Mouse (Mus musculus) large intestine, adult 2 months (tissue): ENCODE measurements around the gene Jrkl. TPM values are rescaled to one million over a fixed set of nuclear protein-coding genes. Genes with fewer than 3 reads are reported as not detected.

Experiments used
- DNase-seq: peaks from one replicate; pipeline ENCODE4 v3.0.0-alpha.2; 2012; ENCODE audit warnings: low read depth, low spot score
- WGBS: fragments of 180-500 bp; shearing (Covaris S2); methylation state at CpG from one replicate; pipeline ENCODE4 v1.1.7; 2018; 5-methylcytosine and 5-hydroxymethylcytosine counted together
- polyA plus RNA-seq: library from polyadenylated mRNA; depleted of rRNA; stranded (reverse); fragments of >200 nt; gene quantifications from 2 replicates; pipeline ENCODE4 v1.2.3, GENCODE M21; 2012; rRNA removed

The Jrkl gene
- 0.97 and 1.2 TPM in 2 replicates for polyA plus RNA-seq

- 3% methylated on average over 10 of the region's 10 CpGs for WGBS
Measured at GRCm38 (mm10) chr9:13245481-13245880, at the start of gene Jrkl. Gene Jrkl, minus strand, starts transcription at chr9:13245829.

GRCm38 (mm10) chr9:13287482-13287881 is 41.9 kb upstream of the Jrkl start:
- DNase-seq, result no peak
- WGBS, result 39% methylated on average over 2 of the region's 2 CpGs

More at GRCm38 (mm10) chr9:13245481-13245880, at the start of gene Jrkl:
- peak; percentile 35 for DNase-seq

GRCm38 (mm10) chr9:13273219-13273618 is 27.6 kb upstream of the Jrkl start:
- 88% methylated on average over 1 of the region's 1 CpGs for WGBS

DNA sequence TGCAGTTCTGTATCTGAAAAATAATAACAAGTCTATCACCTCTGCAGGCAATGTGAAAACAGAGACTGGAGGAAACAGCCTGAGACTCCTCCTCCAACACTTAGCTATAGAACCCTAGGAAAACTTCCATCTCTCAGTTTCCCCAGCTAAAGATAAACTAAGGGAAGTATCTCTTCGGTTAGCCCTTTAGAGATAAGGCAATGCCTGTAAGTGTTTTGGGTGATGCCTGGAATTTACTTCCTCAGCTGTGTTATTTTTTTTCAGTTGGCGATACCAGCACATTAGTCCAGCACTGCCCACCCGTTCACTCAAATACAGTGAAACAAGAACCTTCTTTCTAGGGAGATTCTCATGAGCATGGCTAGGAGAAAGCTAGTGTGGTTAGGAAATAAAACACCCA is 15.4 kb upstream of the Jrkl start:
- WGBS, result 87% methylated on average over 3 of the region's 3 CpGs

More at GRCm38 (mm10) chr9:13273219-13273618, 27.6 kb upstream of the Jrkl start:
- DNase-seq, result no peak

GRCm38 (mm10) chr9:13258173-13258572 is 12.5 kb upstream of the Jrkl start:
- DNase-seq, result no peak
- 87% methylated on average over 2 of the region's 2 CpGs for WGBS

More for the DNA sequence above, 15.4 kb upstream of the Jrkl start:
- DNase-seq, result no peak

DNA sequence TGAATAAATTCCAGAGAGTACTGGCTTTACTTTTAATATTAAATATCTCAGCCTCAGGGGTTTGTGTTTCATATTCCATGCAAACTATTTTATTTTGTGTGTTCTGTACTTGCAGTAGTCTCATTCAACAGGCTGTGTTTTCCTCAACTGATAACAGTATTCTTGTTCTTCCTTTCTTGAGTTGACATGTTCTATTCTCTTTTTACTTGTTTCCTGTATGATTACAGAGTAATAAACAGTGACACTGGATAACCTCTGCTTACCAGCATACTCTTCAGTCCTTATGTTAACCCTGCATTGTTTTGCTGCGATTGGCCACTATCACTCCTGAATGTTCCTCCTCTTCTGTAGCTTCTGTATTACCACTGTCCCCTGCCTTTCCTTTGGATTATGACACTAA is 11.1 kb upstream of the Jrkl start:
- no peak for DNase-seq
- WGBS, result 98% methylated on average over 1 of the region's 1 CpGs

- DNase-seq, result no peak
- WGBS, result 60% methylated on average over 2 of the region's 2 CpGs
Measured at GRCm38 (mm10) chr9:13251251-13251650, 5.6 kb upstream of the Jrkl start.

GRCm38 (mm10) chr9:13248104-13248503 is 2.5 kb upstream of the Jrkl start:
- no peak for DNase-seq

DNA sequence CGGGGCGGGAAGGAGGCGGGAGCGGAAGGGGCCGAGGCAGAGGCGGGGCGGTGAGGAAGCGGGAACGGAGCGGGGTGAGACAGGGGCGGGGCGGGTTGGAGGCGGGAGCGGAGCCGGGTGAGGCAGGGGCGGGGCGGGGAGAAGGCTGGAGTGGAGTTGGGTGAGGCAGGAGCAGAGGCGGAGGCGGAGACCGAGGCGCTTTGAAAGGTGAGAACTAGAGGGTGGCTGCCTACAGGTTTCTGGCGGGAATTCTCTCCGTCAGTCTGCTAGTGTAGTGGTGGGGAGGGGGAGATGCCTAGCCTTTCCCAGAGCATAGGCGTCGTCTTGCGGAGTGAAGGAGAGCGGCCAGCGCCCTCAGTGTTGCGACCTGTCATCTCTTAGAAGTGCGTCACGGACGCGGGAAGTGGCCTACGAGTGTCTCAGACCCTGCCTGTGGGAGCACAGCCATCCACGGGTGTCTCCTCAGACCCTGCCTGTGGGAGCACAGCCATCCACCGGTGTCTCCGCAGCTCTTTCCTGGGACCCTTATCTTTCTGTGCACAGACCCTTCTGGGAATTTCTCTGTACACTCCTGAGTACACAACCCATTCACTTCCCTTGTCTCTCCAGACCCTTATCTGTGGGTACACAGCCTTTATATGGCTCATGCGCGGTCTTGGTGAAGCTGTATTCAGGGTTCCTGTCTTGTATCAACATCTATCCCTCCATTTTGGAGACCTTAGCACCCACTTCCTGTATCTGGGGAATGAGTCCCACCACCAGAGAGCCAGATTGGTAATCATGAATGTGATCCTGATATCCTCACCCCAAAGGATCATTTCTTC is 1.4 kb upstream of the Jrkl start, which contains the start of gene Ccdc82:
Gene Ccdc82 (plus strand): TSS at position 141 of the 824 bp plus-strand sequence.
- under 1% methylated on average over 35 of the region's 39 CpGs for WGBS
- peak; percentile 59 for DNase-seq

More at GRCm38 (mm10) chr9:13248104-13248503, 2.5 kb upstream of the Jrkl start:
- 93% methylated on average over 4 of the region's 4 CpGs for WGBS

- DNase-seq, result no peak
Measured at GRCm38 (mm10) chr9:13242321-13242720, 3.3 kb downstream of the Jrkl start.

DNA sequence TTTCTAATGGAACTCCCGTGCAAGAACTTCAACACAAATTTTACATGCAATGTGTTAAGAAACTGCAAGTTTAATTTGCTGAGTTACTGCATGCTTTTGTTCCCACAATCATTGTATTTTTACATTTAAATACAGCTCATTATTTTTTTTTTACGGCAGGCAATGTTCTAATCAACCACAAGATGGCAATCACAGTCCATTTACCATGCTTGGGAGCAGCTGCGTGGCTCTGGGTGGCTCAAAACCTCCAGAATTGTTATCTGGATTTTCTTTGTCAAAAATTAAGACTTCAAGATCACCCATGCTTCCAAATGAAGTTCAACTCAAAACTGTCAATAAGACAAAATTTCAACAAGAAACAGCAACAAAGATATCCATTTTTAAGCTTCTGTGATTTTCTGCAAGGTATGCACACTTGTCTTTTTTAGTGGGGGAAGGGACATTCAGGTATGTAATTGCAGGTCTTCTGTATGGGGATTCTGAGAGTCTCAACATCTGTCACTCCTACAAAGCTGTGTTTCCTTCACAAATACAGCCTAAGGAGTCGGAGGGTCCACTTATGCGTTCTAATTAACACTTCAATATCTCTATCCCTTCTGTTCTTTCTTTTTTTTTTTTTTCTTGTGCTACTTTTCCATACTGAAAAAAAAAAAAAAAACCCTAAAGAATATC is 13.9 kb downstream of the Jrkl start:
- WGBS, result 17% methylated on average over 5 of the region's 5 CpGs
- no peak for DNase-seq

GRCm38 (mm10) chr9:13230553-13230952 is 15.1 kb downstream of the Jrkl start:
- 6% methylated on average over 4 of the region's 4 CpGs for WGBS
- DNase-seq, result no peak

DNA sequence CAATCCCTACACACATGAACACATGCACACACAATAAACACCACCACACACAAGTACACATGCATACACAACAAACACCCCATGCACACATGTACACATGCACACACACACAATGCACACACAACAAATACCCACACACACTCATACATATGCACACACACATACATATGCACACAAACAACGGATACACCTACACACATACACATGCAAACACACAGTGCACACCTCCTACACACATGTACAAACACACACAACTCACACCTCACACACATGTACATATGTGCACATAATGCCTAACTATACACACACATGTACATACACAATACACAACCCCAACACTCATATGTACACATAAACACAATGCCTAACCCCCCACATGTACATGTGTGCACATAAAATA is 19.8 kb downstream of the Jrkl start:
- 81% methylated on average over 1 of the region's 1 CpGs for WGBS

DNA sequence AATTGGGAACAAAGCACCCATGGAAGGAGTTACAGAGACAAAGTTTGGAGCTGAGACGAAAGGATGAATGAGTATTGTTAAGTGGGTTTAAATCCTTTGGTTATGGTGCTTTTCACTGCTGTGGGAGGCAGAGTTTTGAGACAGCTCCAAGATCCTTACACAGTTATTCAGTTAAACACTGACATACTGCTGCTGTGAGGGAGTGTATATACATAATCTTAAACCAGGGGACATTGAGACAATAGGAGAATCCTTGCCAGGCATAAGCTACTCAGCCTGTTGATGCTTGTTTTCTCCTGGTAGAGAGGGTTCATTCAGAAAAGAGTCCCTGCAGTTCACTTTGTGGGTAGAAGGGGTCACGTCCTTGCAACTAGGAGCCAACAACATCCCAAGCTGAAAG is 39.3 kb downstream of the Jrkl start:
- WGBS, result 63% methylated on average over 2 of the region's 2 CpGs
- DNase-seq, result no peak

More for the DNA sequence above, 19.8 kb downstream of the Jrkl start:
- DNase-seq, result no peak

DNA sequence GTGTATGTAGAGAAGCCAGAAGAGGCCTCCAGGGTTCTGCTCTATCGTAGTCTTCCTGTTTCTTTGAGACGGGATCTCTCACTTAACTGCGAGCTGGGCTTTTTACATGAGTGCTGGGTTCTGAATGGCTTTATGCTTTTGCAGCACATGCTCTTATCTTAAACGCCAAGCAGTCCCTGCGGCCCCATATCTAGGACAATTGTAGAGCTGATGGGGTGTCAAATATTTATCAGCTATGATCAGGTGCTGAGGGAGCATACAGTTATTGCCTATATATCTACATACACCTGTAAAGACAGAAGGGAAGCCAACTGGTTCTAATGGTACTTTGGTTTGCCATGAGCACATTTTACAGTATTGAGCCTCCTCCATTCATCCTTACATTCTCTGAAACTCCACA is 41.9 kb downstream of the Jrkl start:
- DNase-seq, result no peak
- 80% methylated on average over 5 of the region's 5 CpGs for WGBS

- no peak for DNase-seq
- 28% methylated on average over 1 of the region's 1 CpGs for WGBS
Measured at GRCm38 (mm10) chr9:13203109-13203508, 42.5 kb downstream of the Jrkl start.

- 22% methylated on average over 3 of the region's 3 CpGs for WGBS
- no peak for DNase-seq
Measured at GRCm38 (mm10) chr9:13200079-13200478, 45.5 kb downstream of the Jrkl start.

GRCm38 (mm10) chr9:13195762-13196161 is 49.9 kb downstream of the Jrkl start:
- 11% methylated on average over 7 of the region's 7 CpGs for WGBS
- DNase-seq, result peak; percentile 2

DNA sequence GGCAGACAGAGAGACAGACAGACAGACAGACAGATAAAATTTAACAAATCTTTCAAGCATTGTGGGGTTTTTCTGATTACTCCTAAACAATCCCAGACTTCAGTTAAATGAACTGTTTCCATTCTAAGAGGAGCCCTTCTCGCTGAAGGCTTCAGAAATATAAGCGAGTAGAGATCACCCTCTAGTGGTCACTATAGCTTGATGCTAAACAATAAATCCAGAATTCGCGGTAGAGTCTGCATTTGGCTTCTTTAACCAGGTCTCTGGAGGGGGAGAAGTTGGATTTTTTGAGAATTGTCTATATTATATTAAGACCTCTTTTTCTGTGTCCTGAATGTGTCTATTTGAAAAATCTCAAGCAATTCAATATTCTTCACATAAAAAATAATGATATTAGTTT is 50.4 kb downstream of the Jrkl start:
- 2% methylated on average over 4 of the region's 4 CpGs for WGBS

GRCm38 (mm10) chr9:13194619-13195018 is 51.0 kb downstream of the Jrkl start:
- 88% methylated on average over 4 of the region's 4 CpGs for WGBS
- no peak for DNase-seq

More for the DNA sequence above, 50.4 kb downstream of the Jrkl start:
- peak; percentile 8 for DNase-seq
